Mouse (Mus musculus): ENCODE measurements around the gene Nphp4. TPM values are rescaled to one million over a fixed set of nuclear protein-coding genes. Genes with fewer than 3 reads are reported as not detected.
A peak's percentile ranks its signal among the peaks of the same experiment; 100 is the strongest.

Nphp4 gene
- polyA plus RNA-seq (2014; fragmentation: Nextera tagmentation; extraction: Ambion mirVana) = 4.6 and 5.0 TPM in 2 replicates

- Histone ChIP-seq H3K4me1 (ENCODE audit: control insufficient read depth, insufficient read depth, low read length) (peaks cover 10% of the 10 kb centered on the region), H3K27me3 (ENCODE audit: control insufficient read depth, insufficient read depth, low read length) (peaks cover 10% of the 10 kb centered on the region), H3K4me2 (ENCODE audit: low read depth) (peak within 1 kb of the TSS; percentile 77), H3K36me3 (ENCODE audit: control insufficient read depth, insufficient read depth, low read length) (no peaks in the 10 kb centered on the region), H3K9ac (ENCODE audit: low read length) (peak within 1 kb of the TSS; percentile 95), H3K4me3 (ENCODE audit: low read depth, low read length) (peak within 1 kb of the TSS; percentile 73), H3K9me3 (ENCODE audit: control insufficient read depth, low read length) (no peaks in the 10 kb centered on the region; the same call in 1 of the 2 replicates), H3K27ac (ENCODE audit: low read depth, low read length) (no peak within 1 kb of the TSS)
- WGBS = 2% methylated on average over 18 of the region's 18 CpGs
- DNase-seq (ENCODE audit: low spot score) (no peak), ATAC-seq (ENCODE audit: insufficient read depth, low FRiP score, low TSS enrichment) (no peak)
Measured at GRCm38 (mm10) chr4:152476427-152477023, at the start of gene Nphp4. Gene Nphp4 (plus strand): TSS chr4:152476706.

- 65% methylated on average over 8 of the region's 8 CpGs for WGBS
- Histone ChIP-seq H3K9ac (ENCODE audit: low read length) (no peak overlapping the region), H3K4me1 (ENCODE audit: control insufficient read depth, insufficient read depth, low read length) (no peaks in the 10 kb centered on the region), H3K4me2 (ENCODE audit: low read depth) (no peak overlapping the region), H3K4me3 (ENCODE audit: low read depth, low read length) (no peak overlapping the region), H3K36me3 (ENCODE audit: control insufficient read depth, insufficient read depth, low read length) (no peaks in the 10 kb centered on the region), H3K27me3 (ENCODE audit: control insufficient read depth, insufficient read depth, low read length) (no peaks in the 10 kb centered on the region), H3K9me3 (ENCODE audit: control insufficient read depth, low read length) (no peaks in the 10 kb centered on the region), H3K27ac (ENCODE audit: low read depth, low read length) (no peak overlapping the region)
- ATAC-seq (ENCODE audit: insufficient read depth, low FRiP score, low TSS enrichment) = no peak
- DNase-seq (ENCODE audit: low spot score) = no peak
Measured at GRCm38 (mm10) chr4:152428259-152428658, 48.2 kb upstream of the Nphp4 start.

GRCm38 (mm10) chr4:152432308-152432707, 44.2 kb upstream of the Nphp4 start:
- Histone ChIP-seq H3K9me3 (ENCODE audit: control insufficient read depth, low read length) (no peaks in the 10 kb centered on the region), H3K4me3 (ENCODE audit: low read depth, low read length) (no peak overlapping the region), H3K4me1 (ENCODE audit: control insufficient read depth, insufficient read depth, low read length) (no peaks in the 10 kb centered on the region), H3K27me3 (ENCODE audit: control insufficient read depth, insufficient read depth, low read length) (no peaks in the 10 kb centered on the region), H3K4me2 (ENCODE audit: low read depth) (no peak overlapping the region), H3K9ac (ENCODE audit: low read length) (no peak overlapping the region), H3K27ac (ENCODE audit: low read depth, low read length) (no peak overlapping the region), H3K36me3 (ENCODE audit: control insufficient read depth, insufficient read depth, low read length) (no peaks in the 10 kb centered on the region)
- ATAC-seq (ENCODE audit: insufficient read depth, low FRiP score, low TSS enrichment) (no peak), DNase-seq (ENCODE audit: low spot score) (peak; percentile 46)
- WGBS = 52% methylated on average over 5 of the region's 5 CpGs

- no peaks in the 10 kb centered on the region for H3K9me3 ChIP-seq (ENCODE audit: control insufficient read depth, low read length)
- peak overlapping the region; percentile 51 for H3K4me2 ChIP-seq (ENCODE audit: low read depth)
- DNase-seq (ENCODE audit: low spot score) (peak; percentile 91), ATAC-seq (ENCODE audit: insufficient read depth, low FRiP score, low TSS enrichment) (peak; percentile 93)
- H3K4me1 ChIP-seq (ENCODE audit: control insufficient read depth, insufficient read depth, low read length) = no peaks in the 10 kb centered on the region
- WGBS = 0% methylated on average over 9 of the region's 9 CpGs
- H3K4me3 ChIP-seq (ENCODE audit: low read depth, low read length) = no peak overlapping the region; the same call in 1 of the 2 replicates
- H3K36me3 ChIP-seq (ENCODE audit: control insufficient read depth, insufficient read depth, low read length) = no peaks in the 10 kb centered on the region
- no peak overlapping the region for H3K27ac ChIP-seq (ENCODE audit: low read depth, low read length)
- 0 out of 2 replicates have a peak overlapping the region, but pooled peaks have one; percentile 39 for H3K9ac ChIP-seq (ENCODE audit: low read length)
- H3K27me3 ChIP-seq (ENCODE audit: control insufficient read depth, insufficient read depth, low read length) = no peaks in the 10 kb centered on the region
Measured at GRCm38 (mm10) chr4:152434836-152435235, 41.7 kb upstream of the Nphp4 start.

GRCm38 (mm10) chr4:152435255-152435654, 41.3 kb upstream of the Nphp4 start:
- Histone ChIP-seq H3K4me3 (ENCODE audit: low read depth, low read length) (no peak overlapping the region; the same call in 1 of the 2 replicates), H3K9ac (ENCODE audit: low read length) (0 out of 2 replicates have a peak overlapping the region, but pooled peaks have one; percentile 39), H3K4me1 (ENCODE audit: control insufficient read depth, insufficient read depth, low read length) (no peaks in the 10 kb centered on the region), H3K4me2 (ENCODE audit: low read depth) (peak overlapping the region; percentile 51), H3K9me3 (ENCODE audit: control insufficient read depth, low read length) (no peaks in the 10 kb centered on the region), H3K36me3 (ENCODE audit: control insufficient read depth, insufficient read depth, low read length) (no peaks in the 10 kb centered on the region), H3K27me3 (ENCODE audit: control insufficient read depth, insufficient read depth, low read length) (no peaks in the 10 kb centered on the region), H3K27ac (ENCODE audit: low read depth, low read length) (no peak overlapping the region)
- ATAC-seq (ENCODE audit: insufficient read depth, low FRiP score, low TSS enrichment) (peak; percentile 46; the same call in 1 of the 2 replicates), DNase-seq (ENCODE audit: low spot score) (peak; percentile 87)
- WGBS = 10% methylated on average over 10 of the region's 10 CpGs

GRCm38 (mm10) chr4:152440882-152441281, 35.6 kb upstream of the Nphp4 start:
- H3K9me3 ChIP-seq (ENCODE audit: control insufficient read depth, low read length) = no peaks in the 10 kb centered on the region
- H3K4me3 ChIP-seq (ENCODE audit: low read depth, low read length) = no peak overlapping the region
- no peak for ATAC-seq (ENCODE audit: insufficient read depth, low FRiP score, low TSS enrichment)
- H3K4me1 ChIP-seq (ENCODE audit: control insufficient read depth, insufficient read depth, low read length) = no peaks in the 10 kb centered on the region
- H3K4me2 ChIP-seq (ENCODE audit: low read depth) = no peak overlapping the region
- DNase-seq (ENCODE audit: low spot score) = no peak
- no peaks in the 10 kb centered on the region for H3K36me3 ChIP-seq (ENCODE audit: control insufficient read depth, insufficient read depth, low read length)
- H3K27me3 ChIP-seq (ENCODE audit: control insufficient read depth, insufficient read depth, low read length) = no peaks in the 10 kb centered on the region
- WGBS = 62% methylated on average over 9 of the region's 9 CpGs
- H3K9ac ChIP-seq (ENCODE audit: low read length) = no peak overlapping the region
- no peak overlapping the region for H3K27ac ChIP-seq (ENCODE audit: low read depth, low read length)

- Histone ChIP-seq H3K27ac (ENCODE audit: low read depth, low read length) (no peak overlapping the region), H3K4me1 (ENCODE audit: control insufficient read depth, insufficient read depth, low read length) (no peaks in the 10 kb centered on the region), H3K9ac (ENCODE audit: low read length) (no peak overlapping the region), H3K4me3 (ENCODE audit: low read depth, low read length) (no peak overlapping the region), H3K4me2 (ENCODE audit: low read depth) (no peak overlapping the region), H3K27me3 (ENCODE audit: control insufficient read depth, insufficient read depth, low read length) (no peaks in the 10 kb centered on the region), H3K9me3 (ENCODE audit: control insufficient read depth, low read length) (no peaks in the 10 kb centered on the region), H3K36me3 (ENCODE audit: control insufficient read depth, insufficient read depth, low read length) (no peaks in the 10 kb centered on the region)
- 29% methylated on average over 9 of the region's 9 CpGs for WGBS
- ATAC-seq (ENCODE audit: insufficient read depth, low FRiP score, low TSS enrichment) (no peak), DNase-seq (ENCODE audit: low spot score) (no peak)
Measured at GRCm38 (mm10) chr4:152441536-152441935, 35.0 kb upstream of the Nphp4 start.

- Histone ChIP-seq H3K4me2 (ENCODE audit: low read depth) (no peak overlapping the region), H3K4me3 (ENCODE audit: low read depth, low read length) (no peak overlapping the region), H3K4me1 (ENCODE audit: control insufficient read depth, insufficient read depth, low read length) (no peaks in the 10 kb centered on the region), H3K9ac (ENCODE audit: low read length) (no peak overlapping the region), H3K27ac (ENCODE audit: low read depth, low read length) (no peak overlapping the region), H3K27me3 (ENCODE audit: control insufficient read depth, insufficient read depth, low read length) (no peaks in the 10 kb centered on the region), H3K36me3 (ENCODE audit: control insufficient read depth, insufficient read depth, low read length) (no peaks in the 10 kb centered on the region), H3K9me3 (ENCODE audit: control insufficient read depth, low read length) (no peaks in the 10 kb centered on the region)
- no peak for DNase-seq (ENCODE audit: low spot score)
- WGBS = 88% methylated on average over 10 of the region's 10 CpGs
- ATAC-seq (ENCODE audit: insufficient read depth, low FRiP score, low TSS enrichment) = no peak
Measured at GRCm38 (mm10) chr4:152446178-152446577, 30.3 kb upstream of the Nphp4 start.
